Mouse (Mus musculus) cerebellum, adult 9-10 months (tissue): Measurements from ENCODE around the gene Helt.

Experiments used
- DNase-seq: peaks from one replicate; pipeline ENCODE4 v3.0.0; 2022

The Helt gene

DNA sequence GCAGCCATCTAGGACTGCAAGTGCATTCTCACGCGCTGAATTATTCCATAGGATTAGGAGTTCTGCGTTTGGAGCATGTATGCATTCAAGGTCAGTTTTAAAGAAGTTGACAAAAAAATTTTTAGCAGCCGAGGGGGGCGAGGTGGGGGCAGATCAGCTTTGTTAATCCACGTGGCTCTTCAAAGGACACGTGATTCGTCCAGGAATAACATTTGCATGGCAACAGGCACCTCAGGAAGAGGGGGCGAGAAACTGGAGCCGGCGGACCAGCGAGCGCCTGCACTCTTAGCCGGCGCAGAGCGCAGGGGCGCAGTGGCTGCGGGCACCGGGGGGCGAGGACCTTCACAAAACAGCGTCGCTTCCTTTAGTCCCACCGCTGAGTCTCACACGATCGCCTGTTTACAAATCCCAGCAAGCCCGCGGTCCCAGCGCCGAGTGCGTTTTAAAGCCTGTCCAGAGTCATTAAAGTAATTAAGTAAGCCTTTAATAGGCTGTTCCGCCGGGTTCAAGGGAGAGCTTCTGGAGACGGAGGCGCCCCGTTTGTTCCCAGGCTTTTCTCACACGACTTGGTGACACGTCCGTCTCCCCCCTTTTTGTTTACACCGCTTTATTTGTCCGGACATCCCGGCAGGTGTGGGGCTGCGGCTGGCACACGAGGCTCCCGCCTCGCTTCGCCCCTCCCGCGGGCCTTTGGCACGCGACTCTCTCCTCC lies at the start of gene Helt:
TSS of gene Helt (minus strand) at position 491 of the 712 bp plus-strand sequence.
- DNase-seq: no peak

DNA sequence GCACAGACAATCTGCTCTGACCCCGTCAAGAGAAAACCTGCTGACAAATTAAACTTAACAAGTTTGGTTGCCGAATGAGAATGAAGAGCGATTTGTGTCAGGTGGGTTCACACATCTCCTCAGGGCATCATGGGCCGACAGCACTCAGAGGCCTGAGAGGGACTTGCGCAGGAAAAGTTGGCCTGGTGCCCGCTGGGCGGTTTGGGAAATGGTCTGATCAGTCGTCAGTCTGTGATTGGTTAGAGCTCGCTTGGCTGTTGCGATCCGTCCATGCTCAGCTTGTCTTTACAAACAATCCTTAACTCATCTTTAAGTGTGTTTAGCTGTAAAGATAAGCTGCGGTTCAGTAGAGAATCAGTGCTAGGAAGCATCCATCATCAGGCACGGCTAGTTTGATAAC lies 47.8 kb upstream of the Helt start:
- DNase-seq: no peak

DNA sequence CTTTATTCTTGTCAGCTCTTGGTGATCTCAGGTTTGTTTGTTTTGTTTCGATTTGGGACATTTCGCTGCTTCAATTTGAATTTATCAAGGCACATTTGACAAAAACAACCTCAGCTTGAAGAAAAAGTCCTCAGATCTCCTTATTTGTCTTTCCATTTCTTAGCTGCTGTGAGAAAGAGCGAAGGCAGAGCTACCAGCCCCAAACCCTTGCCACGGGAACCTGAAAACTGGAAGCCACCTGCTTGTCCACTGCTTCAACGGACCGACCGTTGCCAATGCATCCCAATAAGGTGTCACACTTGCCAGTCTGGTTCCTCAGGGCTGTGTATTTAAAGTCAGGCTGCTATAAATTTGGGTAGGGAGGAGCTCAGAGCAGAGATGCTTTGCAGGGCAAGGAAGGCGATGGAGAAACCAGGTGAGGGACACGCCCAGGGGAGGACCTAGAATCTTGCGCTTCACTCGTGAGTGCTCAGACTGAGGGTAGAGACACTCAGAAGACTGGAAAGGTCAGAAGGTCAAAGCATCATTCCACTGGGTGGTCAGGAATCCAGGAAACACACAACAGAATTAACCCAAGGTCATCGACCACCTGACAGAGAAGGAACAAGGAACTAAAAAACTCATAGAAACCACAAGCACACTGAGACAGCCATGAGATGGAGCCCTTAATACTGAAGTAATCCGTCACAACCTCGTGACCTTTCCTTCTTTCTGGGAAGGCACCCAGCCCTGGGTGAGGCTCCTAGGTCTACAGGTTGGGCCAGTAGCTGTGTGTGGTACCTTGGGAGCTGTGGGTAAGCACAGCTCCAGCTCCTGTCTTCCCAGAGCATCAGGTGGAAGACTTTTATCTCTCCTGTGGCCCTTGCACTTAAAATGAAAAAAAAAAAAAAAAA lies 46.2 kb upstream of the Helt start:
- DNase-seq: no peak

DNA sequence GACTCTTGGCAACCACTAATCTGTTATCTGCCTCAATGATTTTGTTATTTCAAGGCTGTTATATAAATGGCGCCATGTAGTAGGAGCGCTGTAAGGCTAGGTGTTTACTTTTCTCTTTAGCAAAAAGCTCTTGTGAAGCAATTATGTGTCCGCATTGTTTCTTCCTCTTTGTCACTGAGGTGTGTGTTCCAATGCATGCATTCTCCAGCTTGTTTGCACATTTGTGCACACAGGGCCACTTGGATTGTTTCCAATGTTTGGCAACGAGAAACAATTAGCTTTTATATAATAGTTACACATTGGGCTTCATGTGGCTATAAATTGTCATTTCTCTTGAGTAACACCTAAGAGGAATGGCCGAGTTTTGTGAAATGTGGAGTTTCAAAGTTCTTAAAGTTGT lies 44.8 kb upstream of the Helt start:
- DNase-seq: no peak

DNA sequence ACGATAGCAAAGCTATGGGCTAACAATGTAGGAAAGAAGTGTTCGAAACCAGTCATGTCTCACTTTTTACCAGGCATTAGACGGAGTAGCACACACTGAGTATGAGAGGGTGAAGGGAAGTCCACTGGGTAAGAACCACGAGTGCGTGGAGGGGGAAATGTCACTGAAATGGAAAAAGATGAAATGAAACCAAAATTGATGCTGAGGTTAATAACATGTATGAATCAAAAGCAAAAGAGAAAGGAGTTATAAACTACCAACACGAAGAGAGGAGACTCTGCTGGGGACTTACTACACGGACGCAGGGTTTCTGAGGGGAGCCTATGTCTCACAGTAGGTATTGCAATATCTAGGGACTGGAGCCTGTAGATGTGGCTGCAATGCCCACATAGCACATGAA lies 41.9 kb upstream of the Helt start:
- no peak for DNase-seq

DNA sequence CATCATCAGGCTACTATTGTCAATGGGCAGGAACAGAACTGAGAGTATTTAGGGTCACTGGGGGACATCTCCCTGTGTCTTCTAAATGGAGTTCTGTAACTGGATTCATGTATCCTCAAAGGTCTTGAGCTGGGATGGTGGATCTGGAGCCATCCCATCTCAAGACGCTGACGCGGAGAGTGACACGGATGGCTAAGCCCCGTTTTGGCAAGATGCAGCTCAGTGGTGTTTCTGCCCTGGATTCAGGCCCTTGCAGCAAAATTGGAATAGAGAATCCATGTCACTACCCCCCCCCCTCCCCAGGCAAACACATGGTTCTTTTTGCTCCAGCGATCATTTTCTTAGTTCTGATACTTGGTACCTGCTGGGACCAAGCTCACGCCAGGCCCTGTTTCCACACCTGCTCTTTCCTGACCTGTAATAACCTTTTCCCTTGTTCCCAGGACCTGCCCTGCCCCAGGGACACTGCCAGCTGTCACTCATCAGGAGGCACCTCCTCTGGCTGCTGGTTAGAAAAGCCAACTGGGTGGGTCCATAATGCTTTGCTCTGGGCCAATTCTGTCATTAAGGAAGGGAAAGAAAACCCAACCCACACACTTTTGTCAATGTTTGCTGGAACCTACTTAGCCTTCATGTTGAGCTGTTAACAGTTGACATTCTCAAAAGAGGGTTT lies 38.1 kb upstream of the Helt start:
- DNase-seq: peak; percentile 6

DNA sequence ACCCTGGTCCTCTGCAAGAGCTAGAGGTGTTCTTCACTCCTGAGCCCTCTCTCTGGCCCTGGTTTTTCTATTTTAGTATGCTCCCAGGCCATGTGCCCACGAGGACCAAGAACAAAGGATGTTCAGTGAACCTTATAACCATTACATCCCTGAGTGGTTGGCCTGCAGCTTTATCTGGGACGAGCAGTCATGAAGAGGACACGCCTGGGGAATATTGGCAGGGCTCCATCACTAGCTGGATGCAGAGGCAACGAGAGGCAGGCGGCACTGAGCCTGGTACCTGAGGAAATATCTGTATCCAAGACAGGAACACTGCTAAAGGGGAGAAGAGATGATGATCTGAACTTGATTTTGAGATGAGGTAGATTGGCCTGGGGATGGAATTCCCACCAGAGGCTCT lies 37.3 kb upstream of the Helt start:
- DNase-seq: no peak

DNA sequence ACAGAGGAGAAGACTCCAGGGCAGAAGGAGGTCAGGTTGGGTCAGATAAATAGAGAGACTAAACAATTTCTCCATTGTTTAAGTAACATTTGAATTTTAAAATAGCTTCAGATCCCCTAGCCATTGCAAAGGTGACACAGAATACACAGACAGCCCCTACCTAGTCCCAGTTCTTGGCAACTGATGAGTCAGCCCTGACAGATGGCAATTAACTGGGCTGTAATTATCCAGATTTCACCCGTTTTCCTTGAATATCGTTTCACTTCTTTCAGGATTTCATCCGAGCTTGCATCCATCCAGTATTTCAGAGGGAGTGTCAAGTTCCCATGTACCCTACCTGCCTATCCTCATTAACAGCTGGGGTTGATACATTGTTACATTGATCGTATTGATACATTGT lies 34.9 kb upstream of the Helt start:
- peak; percentile 11 for DNase-seq

DNA sequence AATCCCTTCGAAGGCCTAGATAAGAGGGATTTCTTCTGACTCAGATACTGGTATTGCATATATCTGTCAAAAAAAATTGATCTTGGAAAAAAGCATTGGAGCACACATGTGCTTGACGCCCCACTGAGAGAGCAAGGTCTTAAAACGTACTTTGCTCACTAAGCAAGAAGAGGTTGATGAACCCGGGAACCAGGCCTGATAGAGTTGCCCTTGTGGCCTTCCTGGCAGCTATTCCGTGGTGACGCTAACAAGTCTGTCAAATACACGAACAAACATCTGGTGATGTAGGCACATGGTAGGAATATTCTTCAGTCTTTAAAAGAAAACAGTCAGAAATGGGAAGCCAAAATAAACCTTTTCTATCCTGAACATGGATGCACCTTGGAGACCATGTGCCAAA lies 32.8 kb upstream of the Helt start:
- DNase-seq: no peak

DNA sequence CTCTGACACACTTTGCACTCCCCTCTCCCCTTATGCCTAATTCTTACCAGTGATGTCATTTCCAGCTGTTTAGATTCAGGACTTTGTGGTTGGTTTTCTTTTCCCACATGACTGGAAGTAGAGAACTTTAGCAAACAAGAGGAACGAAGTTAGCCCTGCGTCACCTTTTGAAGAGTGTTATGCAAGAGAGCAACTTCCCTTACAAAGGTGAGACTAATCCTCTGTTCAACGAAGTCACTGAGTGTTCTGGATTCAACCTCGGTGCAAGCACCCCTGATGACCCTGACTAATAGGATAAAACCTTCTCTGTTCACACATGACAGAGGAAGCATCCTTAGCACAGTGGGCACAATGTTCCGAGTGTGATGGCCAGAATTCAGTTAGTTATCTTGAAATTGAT lies 32.2 kb upstream of the Helt start:
- no peak for DNase-seq

DNA sequence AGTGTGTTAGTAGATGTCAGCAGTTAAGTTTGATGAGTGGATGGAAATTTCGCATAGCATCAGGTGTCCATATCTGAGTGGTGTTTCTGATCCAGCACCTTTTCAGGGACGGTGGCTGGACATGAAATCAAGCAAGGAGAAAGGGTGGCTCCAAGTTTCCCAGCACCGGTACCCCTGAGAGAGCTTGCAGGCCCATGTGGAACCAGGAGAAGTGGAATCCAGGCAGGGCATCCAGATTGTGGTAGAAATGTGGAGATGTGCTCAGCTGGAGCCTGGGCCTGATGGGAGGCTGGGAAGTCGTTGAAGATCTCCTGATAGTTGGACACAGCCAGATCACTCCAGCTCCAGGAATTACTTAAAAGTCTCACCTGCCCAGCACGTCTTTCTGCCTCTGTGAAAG lies 30.2 kb upstream of the Helt start:
- no peak for DNase-seq

DNA sequence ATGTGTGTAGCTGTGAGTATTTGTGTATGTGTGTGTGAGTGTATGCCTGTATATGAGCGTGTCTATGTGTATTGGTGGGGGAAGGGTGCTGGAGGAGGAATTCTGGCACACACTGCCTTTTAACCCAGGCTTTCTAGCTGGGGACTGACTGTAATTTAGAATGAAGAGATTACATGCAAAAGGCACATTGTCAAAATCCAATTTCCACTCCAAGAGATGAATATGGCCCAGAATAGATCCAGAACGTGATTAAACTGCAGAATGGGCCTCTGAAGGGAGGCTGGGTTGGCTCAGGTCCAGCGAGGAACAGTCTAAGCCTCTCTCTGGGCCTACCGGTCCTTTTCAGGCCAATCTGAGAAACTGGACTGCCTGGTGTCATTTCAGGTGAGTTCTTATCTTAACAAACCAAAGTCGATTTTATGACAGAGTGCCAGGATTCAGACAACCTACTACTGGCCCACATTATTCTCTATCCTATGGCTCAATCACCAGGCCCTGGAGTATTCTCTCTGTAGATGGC lies 29.3 kb upstream of the Helt start:
- no peak for DNase-seq

DNA sequence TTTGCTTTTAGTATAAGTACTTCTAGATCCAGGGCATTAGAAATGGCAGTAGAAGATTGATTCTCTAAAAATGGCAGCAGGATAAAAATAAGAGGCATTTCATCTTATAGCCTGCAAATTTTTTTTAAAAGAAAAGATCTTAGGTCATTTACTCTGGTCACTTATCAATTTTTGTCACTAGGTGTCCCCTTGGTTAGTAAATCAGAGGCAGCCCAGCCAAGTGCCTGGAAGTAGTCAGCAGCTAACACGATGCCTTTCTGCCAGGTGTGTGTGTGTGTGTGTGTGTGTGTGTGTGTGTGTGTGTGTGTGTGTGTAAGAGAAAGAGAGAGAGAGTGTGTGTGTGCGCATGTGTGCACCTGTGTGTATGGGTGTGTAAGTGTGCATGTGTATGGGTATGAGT lies 28.4 kb upstream of the Helt start:
- no peak for DNase-seq

DNA sequence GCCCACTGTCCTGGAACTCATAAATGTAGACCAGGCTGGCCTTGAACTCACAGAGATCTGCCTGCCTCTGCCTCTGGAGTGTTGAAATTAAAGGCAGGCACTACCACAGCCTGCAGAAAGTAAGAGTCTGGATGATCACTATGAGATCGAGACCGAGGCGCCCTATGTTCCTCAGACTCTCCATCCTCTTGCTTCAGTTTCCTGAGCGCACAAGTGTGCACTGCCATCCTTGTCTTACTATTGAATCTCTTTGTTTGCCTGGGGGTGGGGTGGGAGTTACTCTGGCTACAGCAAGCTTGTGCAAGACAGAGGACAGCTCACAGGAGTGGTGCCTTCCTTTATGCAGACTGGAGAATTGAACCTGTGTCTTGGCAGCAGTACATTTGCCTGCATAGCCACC lies 27.9 kb upstream of the Helt start:
- no peak for DNase-seq

DNA sequence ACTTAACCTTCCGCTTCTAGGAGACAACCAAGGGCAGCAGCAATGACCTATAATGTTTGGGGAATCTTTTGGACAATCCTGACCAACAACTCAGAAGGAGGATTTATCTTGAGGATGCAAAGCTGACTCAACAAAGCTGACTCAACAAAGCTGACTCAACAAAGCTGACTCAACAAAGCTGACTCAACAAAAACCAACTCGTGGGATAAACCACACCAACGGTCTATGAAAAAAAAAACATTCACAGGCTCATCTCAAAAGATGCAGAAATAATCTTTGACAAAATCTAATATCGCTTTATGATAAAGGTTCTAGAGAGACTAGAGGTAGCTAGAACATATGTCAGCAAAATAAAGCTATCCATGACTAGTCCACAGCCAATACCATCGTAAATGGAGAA lies 24.3 kb upstream of the Helt start:
- DNase-seq: no peak

DNA sequence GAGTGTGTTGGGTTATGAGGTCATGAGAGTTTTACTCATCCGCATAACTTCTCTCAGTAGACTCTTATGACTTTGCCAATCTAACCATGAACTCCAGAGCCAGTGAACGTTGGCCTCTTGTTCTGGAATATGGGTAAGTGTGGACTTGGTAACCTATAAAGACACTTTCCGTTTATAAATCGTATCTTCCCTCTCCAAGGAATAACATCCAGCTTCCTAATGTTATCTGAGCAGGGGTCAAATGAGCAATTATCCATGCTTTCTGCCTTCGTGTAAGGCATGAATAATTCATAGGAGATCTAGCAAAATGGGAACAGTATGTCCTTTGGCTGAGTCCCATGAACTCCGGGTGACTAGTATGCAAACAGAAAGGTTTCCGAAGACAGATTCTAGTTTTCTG lies 22.7 kb upstream of the Helt start:
- DNase-seq: no peak

DNA sequence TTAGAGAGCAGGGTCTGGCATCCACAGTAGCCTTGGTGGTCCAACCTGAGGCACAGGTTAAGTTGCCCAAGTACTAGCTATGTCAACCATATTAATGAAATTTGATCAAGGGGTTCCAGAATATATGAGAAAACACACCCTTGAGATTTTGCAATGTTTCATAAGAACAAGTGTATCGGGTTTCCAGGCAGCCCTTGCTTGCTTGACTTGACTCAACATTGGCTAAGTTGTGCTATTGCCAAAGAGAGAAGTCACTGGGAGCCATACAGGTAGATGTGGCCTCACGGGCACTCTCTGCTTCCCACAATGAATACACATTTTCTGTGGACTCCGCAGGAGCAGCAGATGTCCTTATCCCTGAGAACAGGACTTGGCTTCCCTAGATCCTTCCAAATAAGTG lies 19.3 kb upstream of the Helt start:
- DNase-seq: no peak

DNA sequence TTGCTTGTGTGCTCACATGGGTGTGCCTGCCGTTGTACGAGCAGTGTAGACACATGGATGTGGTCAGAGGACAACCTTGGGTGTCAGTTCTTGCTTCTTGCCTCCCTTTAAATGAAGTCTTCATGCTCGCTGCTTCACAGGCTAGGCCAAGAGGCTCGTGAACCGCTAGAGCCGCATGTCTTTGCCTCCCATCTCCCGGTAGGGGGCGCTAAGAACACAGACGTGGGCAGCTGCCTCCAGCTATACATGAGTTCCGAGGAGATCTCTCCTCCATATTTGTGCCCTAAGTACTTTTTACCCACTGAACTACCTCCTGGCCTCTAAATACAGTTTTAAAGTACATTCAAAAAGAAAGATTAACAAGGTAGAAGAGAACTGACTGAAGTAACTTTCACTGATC lies 16.7 kb upstream of the Helt start:
- DNase-seq: peak; percentile 65

DNA sequence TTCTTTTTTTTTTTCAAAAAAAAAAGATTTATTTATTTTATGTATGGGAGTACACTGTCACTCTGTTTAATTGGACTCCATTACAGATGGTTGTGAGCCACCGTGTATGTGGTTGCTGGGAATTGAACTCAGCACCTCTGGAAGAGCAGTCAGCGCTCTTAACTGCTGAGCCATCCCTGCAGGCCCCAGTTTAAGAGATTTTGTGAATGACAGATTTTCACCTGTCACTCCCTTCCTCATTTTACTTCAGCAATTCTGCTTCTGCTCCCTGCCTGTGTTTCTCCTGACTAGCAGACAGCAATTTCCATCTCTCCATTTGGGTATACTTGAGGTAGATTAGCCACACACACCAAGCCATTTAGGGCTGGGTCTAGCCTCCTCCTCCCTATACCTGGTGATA lies 13.7 kb upstream of the Helt start:
- no peak for DNase-seq

DNA sequence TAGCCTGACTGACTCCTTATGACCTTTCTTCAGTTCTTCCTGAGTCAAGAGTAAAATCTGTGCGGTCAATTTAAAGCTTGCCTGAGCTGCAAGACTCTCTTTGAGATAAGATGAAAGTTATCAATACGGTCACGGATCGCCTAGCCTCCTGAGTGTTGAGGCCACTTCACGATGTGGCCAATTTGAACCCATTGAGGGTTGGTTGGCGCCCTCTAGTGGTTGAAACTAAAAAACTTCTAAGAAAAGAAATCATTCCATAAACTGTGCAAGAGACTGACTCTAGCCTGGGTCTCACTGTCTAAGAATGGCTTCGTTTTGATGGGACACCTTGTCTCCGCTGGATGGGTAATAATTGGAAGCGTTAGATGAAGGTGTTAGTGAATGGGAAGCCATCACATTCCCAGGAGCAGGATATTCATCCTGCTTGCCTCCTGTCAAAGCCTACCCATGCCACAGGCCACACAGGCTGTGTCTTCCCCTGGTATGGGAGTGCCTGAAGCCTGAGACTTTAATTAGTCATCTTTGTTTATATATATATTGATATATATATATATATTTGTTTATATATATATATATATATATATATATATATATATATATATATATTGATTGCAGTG lies 11.4 kb upstream of the Helt start:
- DNase-seq: peak; percentile 48

DNA sequence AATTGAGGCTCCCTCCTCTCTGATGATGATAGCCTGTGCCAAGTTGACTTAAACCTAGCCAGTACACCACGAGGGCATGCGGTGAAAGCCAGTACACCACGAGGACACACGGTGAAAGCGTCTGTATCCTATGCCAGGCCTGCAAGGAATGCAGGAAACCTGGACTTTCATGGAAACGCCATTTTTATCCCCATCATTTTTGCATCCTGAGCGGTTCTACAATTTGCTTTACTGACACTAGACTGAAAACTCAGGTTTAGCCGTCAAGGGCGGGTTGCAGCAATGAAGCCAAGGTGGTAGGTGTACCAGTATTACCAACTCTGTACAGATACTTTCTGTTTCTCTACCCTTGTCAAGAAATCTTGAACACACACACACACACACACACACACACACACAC lies 7.7 kb upstream of the Helt start:
- DNase-seq: no peak

DNA sequence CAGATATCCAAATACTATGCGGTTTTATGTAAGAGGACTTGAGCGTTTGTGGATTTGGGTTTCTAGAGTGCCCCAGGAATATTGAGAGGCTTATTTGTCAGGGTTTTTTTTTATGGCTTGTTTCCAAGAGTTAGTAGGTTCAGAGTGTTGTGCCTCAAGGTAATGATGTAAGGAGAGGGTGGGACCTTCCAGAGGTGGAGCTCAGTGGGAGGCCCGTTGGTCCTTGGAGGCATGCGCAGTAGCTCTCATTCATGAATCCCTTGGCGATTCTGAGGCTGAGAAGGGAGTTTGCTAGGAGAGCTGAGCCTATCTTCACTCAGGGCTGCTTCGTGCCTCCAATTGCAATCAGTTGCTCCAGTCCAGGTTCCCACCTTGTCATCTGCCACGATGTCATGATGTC lies 4.4 kb upstream of the Helt start:
- no peak for DNase-seq

DNA sequence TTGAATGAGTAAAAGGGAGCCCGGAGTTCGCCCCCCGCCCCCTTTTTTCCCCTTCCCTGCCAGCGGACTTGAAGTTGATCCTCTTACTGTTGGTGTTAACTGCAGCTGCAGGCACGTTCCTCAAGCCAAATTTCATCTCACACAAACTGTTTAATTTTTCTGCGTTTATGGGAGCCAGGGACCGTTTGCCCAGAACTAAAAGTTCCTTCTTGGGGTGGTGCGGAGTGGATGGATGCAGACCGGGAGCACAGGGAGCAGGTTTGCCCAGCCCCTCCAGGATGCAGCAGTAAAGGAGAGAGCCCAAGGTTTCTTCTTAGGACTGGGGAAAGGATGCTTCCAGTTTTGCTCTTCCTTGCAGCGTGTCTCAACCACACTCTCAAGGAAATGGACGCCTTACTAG lies 2.1 kb upstream of the Helt start:
- no peak for DNase-seq
